Mouse (Mus musculus) mouse embryonic stem cell (cell line): Measurements from ENCODE around the gene Vmn2r84.
"Not testable (repeated sequence)": the region's sequence is repeated elsewhere in the genome, so short reads cannot be mapped to it uniquely, and the experiment has no call there.

Source experiments
- in situ Hi-C, 2 experiments: fragments of 300-500 bp; cut with MboI; formaldehyde crosslinking; loops; 1 replicate in 1 of 2; 3 replicates in 1 of 2; pipeline ENCODE4 v1.14.3; 2019 to 2020; ENCODE audit warnings: low sequenced_read_pairs in 2 of 2, low pct_unique_long_range_greater_than_20kb in 1 of 2, mixed read lengths in 1 of 2; ENCODE audit not compliant: unreplicated experiment in 1 of 2

Gene Vmn2r84

GRCm38 (mm10) chr10:130394232-130394631 is at the start of gene Vmn2r84:
Gene Vmn2r84, minus strand, starts transcription at chr10:130394332.
- in situ Hi-C loops = no loop called here

- in situ Hi-C loops = not testable (repeated sequence)
Measured at GRCm38 (mm10) chr10:130434185-130434898, 40.2 kb upstream of the Vmn2r84 start.

GRCm38 (mm10) chr10:130429603-130430002 is 35.5 kb upstream of the Vmn2r84 start, which contains the start of gene Vmn2r85:
Gene Vmn2r85, minus strand, starts transcription at chr10:130429703.
- in situ Hi-C loops = not testable (repeated sequence)

GRCm38 (mm10) chr10:130422368-130422767 is 28.2 kb upstream of the Vmn2r84 start:
- in situ Hi-C loops = not testable (repeated sequence)

GRCm38 (mm10) chr10:130420401-130420800 is 26.3 kb upstream of the Vmn2r84 start:
- in situ Hi-C loops = no loop called here

GRCm38 (mm10) chr10:130419954-130420353 is 25.8 kb upstream of the Vmn2r84 start:
- in situ Hi-C loops = not testable (repeated sequence)

- in situ Hi-C loops = not testable (repeated sequence)
Measured at GRCm38 (mm10) chr10:130416352-130416751, 22.2 kb upstream of the Vmn2r84 start.

- in situ Hi-C loops = not testable (repeated sequence)
Measured at GRCm38 (mm10) chr10:130412167-130412698, 18.1 kb upstream of the Vmn2r84 start.

- in situ Hi-C loops = no loop called here
Measured at GRCm38 (mm10) chr10:130375145-130375544, 19.0 kb downstream of the Vmn2r84 start.

- in situ Hi-C loops = no loop called here
Measured at GRCm38 (mm10) chr10:130372491-130373173, 21.5 kb downstream of the Vmn2r84 start.

GRCm38 (mm10) chr10:130371644-130372043 is 22.5 kb downstream of the Vmn2r84 start:
- in situ Hi-C loops = no loop called here

- in situ Hi-C loops = no loop called here
Measured at GRCm38 (mm10) chr10:130370005-130370682, 24.0 kb downstream of the Vmn2r84 start.

- in situ Hi-C loops = no loop called here
Measured at GRCm38 (mm10) chr10:130368384-130368783, 25.7 kb downstream of the Vmn2r84 start.

GRCm38 (mm10) chr10:130364766-130365165 is 29.4 kb downstream of the Vmn2r84 start:
- in situ Hi-C loops = no loop called here

GRCm38 (mm10) chr10:130363438-130364164 is 30.5 kb downstream of the Vmn2r84 start:
- in situ Hi-C loops = no loop called here

- in situ Hi-C loops = no loop called here
Measured at GRCm38 (mm10) chr10:130344056-130344455, 50.1 kb downstream of the Vmn2r84 start.

GRCm38 (mm10) chr10:130340050-130340449 is 54.1 kb downstream of the Vmn2r84 start:
- in situ Hi-C loops = not testable (repeated sequence)

GRCm38 (mm10) chr10:130337581-130337980 is 56.6 kb downstream of the Vmn2r84 start:
- in situ Hi-C loops = no loop called here
